Mouse (Mus musculus) heart, embryonic 11.5 days (tissue): Measurements from ENCODE around the gene Atp13a1. TPM values are rescaled to one million over a fixed set of nuclear protein-coding genes. Genes with fewer than 3 reads are reported as not detected.

ENCODE experiments used
- ATAC-seq: fragments of 200-750 bp; cut with Nextera tagmentation; replicated peaks from 2 replicates; pipeline ENCODE4 v1.8.0; 2017; ENCODE audit warnings: moderate library complexity; ENCODE audit not compliant: insufficient number of reproducible peaks, low FRiP score, low TSS enrichment
- H3K27ac ChIP-seq: fragments of 300-500 bp; sonication (generic); 2 replicates; pipeline ENCODE4 v1.5.1; 2014; ENCODE audit warnings: mild to moderate bottlenecking, low read depth, low read length
- H3K27me3 ChIP-seq: fragments of 300-500 bp; sonication (generic); 2 replicates; pipeline ENCODE4 v1.6.1; 2014; ENCODE audit warnings: mild to moderate bottlenecking, low read length, mixed read lengths; ENCODE audit not compliant: control insufficient read depth, insufficient read depth
- H3K36me3 ChIP-seq: fragments of 300-500 bp; sonication (generic); 2 replicates; pipeline ENCODE4 v1.6.1; 2014; ENCODE audit warnings: mild to moderate bottlenecking, low read length, moderate library complexity, mixed read lengths; ENCODE audit not compliant: control insufficient read depth, insufficient read depth
- H3K4me1 ChIP-seq: fragments of 300-500 bp; sonication (generic); 2 replicates; pipeline ENCODE4 v1.6.1; 2014; ENCODE audit warnings: low read length; ENCODE audit not compliant: control insufficient read depth, insufficient read depth
- H3K4me2 ChIP-seq: fragments of 300-500 bp; sonication (generic); 2 replicates; pipeline ENCODE4 v1.6.1; 2014; ENCODE audit warnings: mild to moderate bottlenecking, moderate library complexity
- H3K4me3 ChIP-seq: fragments of 300-500 bp; sonication (generic); 2 replicates; pipeline ENCODE4 v1.5.1; 2014; ENCODE audit warnings: low read depth, low read length
- H3K9ac ChIP-seq: fragments of 300-500 bp; sonication (generic); 2 replicates; pipeline ENCODE4 v1.6.1; 2014; ENCODE audit warnings: mild to moderate bottlenecking, low read depth, low read length, moderate library complexity
- H3K9me3 ChIP-seq: fragments of 300-500 bp; sonication (generic); replicated peaks from 2 replicates; pipeline ENCODE4 v1.6.1; 2016; ENCODE audit warnings: low read length; ENCODE audit not compliant: control insufficient read depth
- WGBS: fragments of 180-500 bp; shearing (Covaris S2); extraction: QIAGEN DNeasy Blood & Tissue Kit; methylation state at CpG from one replicate; pipeline ENCODE4 v1.1.7; 2014; ENCODE audit not compliant: insufficient replicate concordance; 5-methylcytosine and 5-hydroxymethylcytosine counted together
- polyA plus RNA-seq: library from polyadenylated mRNA; unstranded; fragments of >200 nt; fragmentation: Nextera tagmentation; extraction: Ambion mirVana; gene quantifications from 2 replicates; pipeline ENCODE4 v1.2.1, GENCODE M21; 2014

The Atp13a1 gene
- polyA plus RNA-seq, 1 experiment from 2014 or later, result 25.6 TPM

DNA sequence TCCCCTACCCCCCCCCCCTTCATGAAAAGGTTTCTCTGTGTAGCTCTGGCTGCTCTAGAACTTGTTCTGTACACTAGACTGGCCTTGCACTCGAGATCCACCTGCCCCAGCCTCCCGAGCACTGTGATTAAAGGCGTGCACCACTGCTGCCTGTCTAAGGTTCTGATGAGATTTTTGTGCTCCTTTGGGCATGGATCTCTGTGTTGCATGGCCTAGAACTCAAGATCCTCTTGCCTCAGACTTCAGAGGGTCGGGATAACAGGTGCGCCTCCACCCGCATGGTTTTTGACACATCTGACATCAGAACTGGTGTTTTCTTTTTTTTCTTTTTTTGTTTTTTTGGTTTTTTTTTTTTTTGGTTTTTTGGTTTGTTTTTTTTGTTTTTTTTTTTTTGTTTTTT lies 13.6 kb downstream of the Atp13a1 start:
- Histone ChIP-seq H3K9ac (no peak overlapping the region), H3K4me1 (0 out of 2 replicates have a peak, but pooled peaks cover 2% of the 10 kb centered on the region), H3K36me3 (peaks cover 68% of the 10 kb centered on the region), H3K4me3 (no peak overlapping the region), H3K27ac (no peak overlapping the region), H3K4me2 (no peak overlapping the region), H3K27me3 (no peaks in the 10 kb centered on the region), H3K9me3 (no peaks in the 10 kb centered on the region)
- 88% methylated on average over 6 of the region's 6 CpGs for WGBS
- no peak for ATAC-seq

DNA sequence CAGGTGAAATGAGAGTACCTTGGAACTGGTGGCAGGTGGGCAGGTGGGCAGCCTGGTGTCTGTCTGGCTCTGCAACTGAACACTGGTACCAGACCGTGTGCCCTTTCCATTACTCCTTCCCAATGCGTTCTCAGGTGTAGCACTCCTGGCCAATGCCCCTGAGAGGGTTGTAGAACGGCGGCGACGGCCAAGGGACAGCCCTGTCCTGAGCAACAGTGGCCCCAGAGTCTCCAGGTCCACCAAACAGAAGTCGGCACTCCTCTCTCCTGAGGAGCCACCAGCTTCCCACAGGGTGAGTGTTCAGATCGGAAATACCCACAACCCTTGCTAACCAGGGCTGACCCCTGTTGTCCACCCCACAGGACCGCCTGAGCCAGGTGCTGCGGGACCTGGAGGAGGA lies 14.1 kb downstream of the Atp13a1 start:
- no peak overlapping the region for H3K9ac ChIP-seq
- 91% methylated on average over 10 of the region's 10 CpGs for WGBS
- H3K4me3 ChIP-seq, result no peak overlapping the region
- no peak for ATAC-seq
- no peak overlapping the region for H3K4me2 ChIP-seq
- 0 out of 2 replicates have a peak, but pooled peaks cover 2% of the 10 kb centered on the region for H3K4me1 ChIP-seq
- H3K27me3 ChIP-seq, result no peaks in the 10 kb centered on the region
- no peaks in the 10 kb centered on the region for H3K9me3 ChIP-seq
- peaks cover 62% of the 10 kb centered on the region for H3K36me3 ChIP-seq
- H3K27ac ChIP-seq, result no peak overlapping the region

DNA sequence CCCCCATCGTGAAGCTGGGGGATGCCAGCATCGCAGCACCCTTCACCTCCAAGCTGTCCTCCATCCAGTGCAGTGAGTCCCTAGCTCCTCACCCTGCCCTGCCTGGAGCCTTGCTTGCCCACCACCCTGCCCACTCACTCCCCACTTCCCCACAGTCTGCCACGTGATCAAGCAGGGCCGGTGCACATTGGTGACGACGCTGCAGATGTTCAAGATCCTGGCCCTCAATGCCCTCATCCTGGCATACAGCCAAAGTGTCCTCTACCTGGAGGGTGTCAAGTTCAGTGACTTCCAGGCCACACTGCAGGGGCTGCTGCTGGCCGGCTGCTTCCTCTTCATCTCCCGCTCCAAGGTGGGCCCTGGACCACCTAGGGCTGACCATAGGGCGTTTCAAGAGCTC lies 14.5 kb downstream of the Atp13a1 start:
- H3K36me3 ChIP-seq, result peaks cover 59% of the 10 kb centered on the region
- no peak for ATAC-seq
- 89% methylated on average over 9 of the region's 9 CpGs for WGBS
- H3K4me1 ChIP-seq, result 0 out of 2 replicates have a peak, but pooled peaks cover 2% of the 10 kb centered on the region
- no peaks in the 10 kb centered on the region for H3K27me3 ChIP-seq
- H3K9ac ChIP-seq, result no peak overlapping the region
- H3K27ac ChIP-seq, result no peak overlapping the region
- no peaks in the 10 kb centered on the region for H3K9me3 ChIP-seq
- H3K4me3 ChIP-seq, result no peak overlapping the region
- no peak overlapping the region for H3K4me2 ChIP-seq

DNA sequence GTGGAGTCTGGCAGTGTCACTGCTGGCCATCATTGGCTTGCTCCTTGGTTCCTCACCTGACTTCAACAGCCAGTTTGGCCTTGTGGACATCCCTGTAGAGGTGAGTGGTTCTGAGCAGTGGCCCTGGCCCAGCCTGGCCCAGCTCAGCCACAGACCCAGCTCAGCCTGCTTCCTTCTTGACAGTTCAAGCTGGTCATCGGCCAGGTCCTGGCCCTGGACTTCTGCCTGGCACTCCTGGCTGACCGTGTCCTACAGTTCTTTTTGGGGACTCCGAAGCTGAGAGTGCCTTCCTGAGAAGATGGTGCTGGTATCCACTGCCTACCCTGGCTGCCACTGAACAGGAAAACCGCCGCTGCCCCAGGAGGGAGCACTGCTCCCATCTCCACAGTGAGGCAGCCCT lies 16.3 kb downstream of the Atp13a1 start:
- Histone ChIP-seq H3K4me1 (0 out of 2 replicates have a peak, but pooled peaks cover 2% of the 10 kb centered on the region), H3K27me3 (no peaks in the 10 kb centered on the region), H3K4me2 (no peak overlapping the region), H3K9me3 (no peaks in the 10 kb centered on the region), H3K27ac (no peak overlapping the region), H3K4me3 (no peak overlapping the region), H3K9ac (no peak overlapping the region), H3K36me3 (peaks cover 53% of the 10 kb centered on the region)
- ATAC-seq, result no peak
- WGBS, result 95% methylated on average over 5 of the region's 5 CpGs

DNA sequence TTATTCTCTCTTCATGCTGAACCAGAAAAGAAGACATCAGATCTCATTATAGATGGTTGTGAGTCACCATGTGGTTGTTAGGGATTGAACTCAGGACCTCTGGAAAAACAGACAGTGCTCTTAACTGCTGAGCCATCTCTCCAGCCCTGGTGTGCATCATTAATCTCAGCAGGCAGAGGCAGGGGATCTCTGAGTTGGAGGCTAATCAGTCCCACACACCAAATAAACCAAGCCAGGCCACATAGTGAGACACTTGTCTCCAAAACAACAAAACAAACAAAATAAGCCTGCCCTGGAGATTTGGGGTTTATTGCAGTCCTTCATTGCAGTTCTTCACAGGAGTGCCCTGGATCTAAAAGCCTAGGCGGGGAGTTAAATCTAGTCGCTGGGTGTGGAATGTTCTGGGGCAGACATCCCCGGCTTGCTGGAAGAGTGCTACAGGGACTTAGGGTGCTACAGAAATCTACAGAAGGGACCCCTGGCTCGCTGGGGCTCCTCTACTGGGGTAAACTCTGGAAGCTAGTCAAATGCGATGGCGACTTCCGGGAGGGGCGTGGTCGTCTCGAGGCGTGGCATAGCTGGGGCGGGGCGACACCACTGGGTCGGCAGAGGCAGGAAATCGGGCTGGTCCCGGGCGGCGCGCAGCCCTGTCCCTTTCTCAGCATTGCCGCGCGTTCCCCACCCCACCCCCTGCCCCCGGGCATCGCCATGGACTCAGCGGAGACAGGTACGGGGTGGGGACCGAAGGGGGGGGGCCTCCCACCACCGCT lies 17.3 kb downstream of the Atp13a1 start, which contains the start of gene Gmip:
Gmip (plus strand) TSS at position 586 of the 770 bp plus-strand sequence.
- 7% methylated on average over 27 of the region's 28 CpGs for WGBS

DNA sequence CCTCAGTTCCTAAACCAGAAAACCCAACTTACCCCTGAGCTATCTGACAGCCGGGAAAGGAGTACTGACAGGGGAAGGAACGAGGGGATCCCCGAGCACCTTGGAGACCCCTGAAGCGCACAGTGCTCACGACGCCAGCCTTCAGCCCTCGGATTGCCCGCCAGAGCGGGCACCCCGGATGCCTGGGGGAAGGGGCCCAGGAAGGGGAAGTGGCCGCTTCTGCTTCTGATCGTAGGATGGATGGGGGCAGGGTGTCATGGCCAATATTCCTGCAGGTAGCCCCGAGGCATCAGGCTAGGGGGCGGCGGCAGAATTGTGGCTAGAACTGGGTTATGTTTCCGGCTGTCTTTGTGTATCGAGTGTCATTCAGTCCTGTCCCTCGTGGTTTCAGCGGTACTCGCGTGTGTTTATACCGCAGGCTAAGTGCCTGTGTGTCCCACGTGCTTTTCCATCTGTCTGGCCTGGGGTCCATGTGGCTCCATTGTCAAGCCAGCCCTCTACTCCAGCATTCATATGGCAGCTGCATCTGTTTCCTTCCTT lies 18.0 kb downstream of the Atp13a1 start:
- WGBS, result 1% methylated on average over 23 of the region's 23 CpGs
- ATAC-seq, result peak; percentile 6; the same call in 1 of the 2 replicates
- H3K4me3 ChIP-seq, result peak overlapping the region; percentile 67
- H3K4me1 ChIP-seq, result 0 out of 2 replicates have a peak, but pooled peaks cover 2% of the 10 kb centered on the region
- H3K4me2 ChIP-seq, result peak overlapping the region; percentile 96
- no peaks in the 10 kb centered on the region for H3K27me3 ChIP-seq
- peak overlapping the region; percentile 76 for H3K9ac ChIP-seq
- H3K27ac ChIP-seq, result no peak overlapping the region
- peaks cover 41% of the 10 kb centered on the region for H3K36me3 ChIP-seq
- no peaks in the 10 kb centered on the region for H3K9me3 ChIP-seq

More for the DNA sequence above, 17.3 kb downstream of the Atp13a1 start, which contains the start of gene Gmip:
- Histone ChIP-seq H3K9me3 (no peaks in the 10 kb centered on the region), H3K27me3 (no peaks in the 10 kb centered on the region), H3K9ac (peak within 1 kb of the TSS; percentile 76), H3K4me3 (peak within 1 kb of the TSS; percentile 67), H3K4me1 (0 out of 2 replicates have a peak, but pooled peaks cover 2% of the 10 kb centered on the region), H3K27ac (no peak within 1 kb of the TSS), H3K4me2 (peak within 1 kb of the TSS; percentile 96), H3K36me3 (peaks cover 43% of the 10 kb centered on the region)
- peak; percentile 56 for ATAC-seq

DNA sequence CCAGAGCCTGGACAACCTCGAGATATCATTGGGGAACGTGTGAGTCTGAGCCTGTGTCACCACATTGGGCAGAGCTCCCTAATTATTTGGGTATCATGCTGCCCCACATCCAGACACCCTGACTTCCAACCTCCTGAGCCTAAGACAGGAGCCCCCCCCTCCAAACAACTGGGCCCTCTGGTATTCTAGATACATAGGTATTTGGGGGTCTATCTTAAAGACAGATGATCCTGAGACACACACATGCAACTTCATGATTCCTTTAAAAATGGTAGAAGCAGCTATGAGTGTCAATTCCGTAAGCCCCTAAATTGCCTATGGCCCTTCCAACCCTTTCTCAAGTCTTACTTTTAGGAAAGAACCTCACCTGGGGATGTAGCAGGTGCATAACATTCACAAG lies 18.9 kb downstream of the Atp13a1 start:
- ATAC-seq, result no peak
- Histone ChIP-seq H3K4me2 (no peak overlapping the region), H3K27me3 (no peaks in the 10 kb centered on the region), H3K4me3 (no peak overlapping the region), H3K27ac (no peak overlapping the region), H3K4me1 (0 out of 2 replicates have a peak, but pooled peaks cover 2% of the 10 kb centered on the region), H3K9me3 (no peaks in the 10 kb centered on the region), H3K9ac (no peak overlapping the region), H3K36me3 (peaks cover 41% of the 10 kb centered on the region)
- WGBS, result 43% methylated on average over 3 of the region's 3 CpGs

DNA sequence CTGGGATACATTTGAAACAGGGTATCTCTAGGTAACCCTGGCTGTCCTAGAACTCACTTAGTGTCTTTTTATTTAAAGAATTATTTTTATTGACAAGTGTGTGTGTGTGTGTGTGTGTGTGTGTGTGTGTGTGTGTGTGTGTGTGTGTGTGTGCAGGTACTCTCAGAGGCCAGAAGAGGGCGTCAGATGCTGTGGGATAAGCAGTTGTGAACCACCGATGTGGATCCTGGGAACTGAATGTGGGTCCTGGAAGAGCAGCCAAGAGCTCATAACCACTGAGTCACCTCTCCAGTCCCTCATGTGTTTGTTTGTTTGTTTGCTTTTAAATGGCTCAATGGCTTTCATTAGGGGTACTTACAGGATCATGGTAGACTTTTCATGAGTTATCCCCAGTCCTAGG lies 23.9 kb downstream of the Atp13a1 start:
- no peak overlapping the region for H3K9ac ChIP-seq
- ATAC-seq, result no peak
- 86% methylated on average over 2 of the region's 2 CpGs for WGBS
- H3K4me1 ChIP-seq, result peaks cover 6% of the 10 kb centered on the region; the same call in 1 of the 2 replicates
- no peak overlapping the region for H3K4me2 ChIP-seq
- H3K27me3 ChIP-seq, result no peaks in the 10 kb centered on the region
- no peak overlapping the region for H3K27ac ChIP-seq
- no peak overlapping the region for H3K4me3 ChIP-seq
- peaks cover 18% of the 10 kb centered on the region for H3K36me3 ChIP-seq
- no peaks in the 10 kb centered on the region for H3K9me3 ChIP-seq
